Mouse (Mus musculus) adrenal gland, adult 8-10 months (tissue): ENCODE measurements around the gene Abca1. TPM values are rescaled to one million over a fixed set of nuclear protein-coding genes. Genes with fewer than 3 reads are reported as not detected.

ENCODE experiments used
- DNase-seq: peaks from one replicate; pipeline ENCODE4 v3.0.0; 2022
- total RNA-seq, 4 experiments: library from RNA; stranded (reverse); gene quantifications; 2 replicates each; pipeline ENCODE4 v1.2.4; 2022

Gene Abca1
- total RNA-seq, 4 experiments from 2014 or later: 145 to 233 (median 191) TPM

GRCm38 (mm10) chr4:52986266-52986665 lies 173.4 kb downstream of the Abca1 start:
- DNase-seq: no peak

- DNase-seq: no peak
These were observed 174.5 kb downstream of the Abca1 start for GRCm38 (mm10) chr4:52985216-52985615.

Other genes starting within 250 kb of the Abca1 start
- not detected for gene Olfr272, start 240.7 kb downstream of the Abca1 start, total RNA-seq
- gene Olfr270, start 195.3 kb downstream of the Abca1 start, total RNA-seq: not detected
- not detected for gene Nipsnap3a, start 170.6 kb downstream of the Abca1 start, total RNA-seq
- gene Nipsnap3b, start 148.0 kb downstream of the Abca1 start, total RNA-seq: 10 to 100 TPM; 28.6 to 54.0 (median 39.0) TPM